Mouse (Mus musculus): ENCODE results near the gene Lekr1. TPM values are rescaled to one million over a fixed set of nuclear protein-coding genes. Genes with fewer than 3 reads are reported as not detected.

Gene Lekr1
- polyA plus RNA-seq, 1 experiment = 0.39 TPM

DNA sequence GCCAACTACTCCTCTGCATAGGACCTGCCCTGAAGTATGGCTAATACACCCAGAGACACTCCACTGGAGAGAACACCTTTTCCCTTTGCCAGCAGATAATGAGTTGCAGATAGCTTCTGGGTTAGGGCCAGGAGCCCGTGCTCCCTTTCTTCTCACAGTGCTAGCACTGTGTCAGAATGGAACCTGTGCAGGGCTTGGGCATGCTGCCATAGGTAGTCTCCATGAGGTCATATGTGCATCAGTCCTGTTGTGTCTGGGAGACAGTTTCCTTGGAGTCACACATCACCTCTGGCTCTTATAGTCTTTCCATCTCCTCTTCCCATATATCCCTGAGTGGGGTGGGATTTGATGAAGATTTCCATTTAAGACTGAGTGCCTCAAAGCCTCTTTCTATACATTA is 33.7 kb downstream of the Lekr1 start:
- Histone ChIP-seq H3ac (ENCODE audit: control insufficient read depth, insufficient read length, low read depth) (no peak overlapping the region), H3K4me3 (ENCODE audit: insufficient read depth, poor library complexity, severe bottlenecking) (no peak overlapping the region), H3K79me2 (ENCODE audit: control insufficient read depth, insufficient read depth) (no peaks in the 10 kb centered on the region), H3K36me3 (ENCODE audit: control insufficient read depth, insufficient read depth) (no peaks in the 10 kb centered on the region), H3K27me3 (ENCODE audit: control insufficient read depth, insufficient read depth, insufficient read length) (no peaks in the 10 kb centered on the region), H3K79me3 (ENCODE audit: low read depth) (no peaks in the 10 kb centered on the region)
- no peak for TF ChIP-seq MYOD1 (IDR thresholded peaks at IDR 0.05; ENCODE audit: control insufficient read depth, insufficient read length, low read depth)
- TF ChIP-seq FOSL1 (IDR thresholded peaks at IDR 0.05; ENCODE audit: insufficient read depth, low read length, poor library complexity, severe bottlenecking) = no peak
- TF ChIP-seq CEBPB (IDR thresholded peaks at IDR 0.05; ENCODE audit: low read depth) = no peak
- TF ChIP-seq MAX (IDR thresholded peaks at IDR 0.05) = no peak
- TF ChIP-seq CTCF (IDR thresholded peaks at IDR 0.05; ENCODE audit: control insufficient read depth, insufficient read depth, insufficient read length) = no peak

DNA sequence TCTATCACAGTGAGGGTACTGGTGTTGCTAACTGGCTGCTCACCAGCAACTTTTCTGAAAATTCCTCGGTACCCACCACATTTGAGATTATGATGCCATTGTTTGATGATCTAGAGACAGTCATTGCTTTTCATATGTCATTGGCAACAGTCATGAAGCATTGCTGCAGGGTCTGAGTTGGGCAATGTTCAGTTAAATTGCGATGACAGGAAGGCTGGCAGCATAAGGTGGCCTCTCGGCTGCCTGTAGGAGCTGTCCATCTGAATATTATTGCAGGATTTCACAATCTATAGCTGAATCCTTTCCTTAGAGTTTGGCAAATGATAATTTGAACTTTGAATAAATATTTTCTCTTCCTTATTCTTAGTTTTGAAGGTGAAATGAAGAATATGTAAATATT is 48.3 kb downstream of the Lekr1 start:
- no peaks in the 10 kb centered on the region for H3K27me3 ChIP-seq (ENCODE audit: control insufficient read depth, insufficient read depth, insufficient read length)
- no peaks in the 10 kb centered on the region for H3K79me2 ChIP-seq (ENCODE audit: control insufficient read depth, insufficient read depth)
- H3ac ChIP-seq (ENCODE audit: control insufficient read depth, insufficient read length, low read depth) = no peak overlapping the region
- no peak overlapping the region for H3K4me3 ChIP-seq (ENCODE audit: insufficient read depth, poor library complexity, severe bottlenecking)
- H3K36me3 ChIP-seq (ENCODE audit: control insufficient read depth, insufficient read depth) = no peaks in the 10 kb centered on the region
- no peak for TF ChIP-seq MYOD1 (IDR thresholded peaks at IDR 0.05; ENCODE audit: control insufficient read depth, insufficient read length, low read depth)
- no peak for TF ChIP-seq CEBPB (IDR thresholded peaks at IDR 0.05; ENCODE audit: low read depth)
- no peak for TF ChIP-seq USF1 (IDR thresholded peaks at IDR 0.05; ENCODE audit: low read depth)
- no peak for TF ChIP-seq MAX (IDR thresholded peaks at IDR 0.05)
- no peak for TF ChIP-seq MYOG (IDR thresholded peaks at IDR 0.05; ENCODE audit: control insufficient read depth, extremely low read depth, insufficient read length)
- no peak for TF ChIP-seq CTCF (IDR thresholded peaks at IDR 0.05; ENCODE audit: control insufficient read depth, insufficient read depth, insufficient read length)
- no peak for TF ChIP-seq FOSL1 (IDR thresholded peaks at IDR 0.05; ENCODE audit: insufficient read depth, low read length, poor library complexity, severe bottlenecking)
- no peaks in the 10 kb centered on the region for H3K79me3 ChIP-seq (ENCODE audit: low read depth)

DNA sequence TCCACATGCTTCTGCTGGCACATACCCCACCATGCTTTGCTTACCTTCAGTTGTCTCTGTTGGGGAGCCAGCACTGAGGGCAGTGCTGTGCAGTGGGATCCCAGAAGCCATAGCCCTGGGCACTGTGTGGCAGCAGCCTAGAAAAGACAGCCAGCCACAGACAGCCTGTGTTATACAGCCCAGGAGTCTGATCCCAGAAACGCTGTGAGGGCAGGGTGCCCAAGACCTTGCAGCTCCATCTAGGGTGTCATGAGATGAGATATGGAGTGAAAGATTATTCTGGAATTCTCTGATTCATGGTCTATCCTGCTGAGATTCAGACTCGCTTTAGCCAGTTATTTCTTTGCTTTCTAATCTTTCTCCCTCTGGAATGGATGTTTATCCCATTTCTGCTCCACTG is 51.4 kb downstream of the Lekr1 start:
- no peak overlapping the region for H3ac ChIP-seq (ENCODE audit: control insufficient read depth, insufficient read length, low read depth)

DNA sequence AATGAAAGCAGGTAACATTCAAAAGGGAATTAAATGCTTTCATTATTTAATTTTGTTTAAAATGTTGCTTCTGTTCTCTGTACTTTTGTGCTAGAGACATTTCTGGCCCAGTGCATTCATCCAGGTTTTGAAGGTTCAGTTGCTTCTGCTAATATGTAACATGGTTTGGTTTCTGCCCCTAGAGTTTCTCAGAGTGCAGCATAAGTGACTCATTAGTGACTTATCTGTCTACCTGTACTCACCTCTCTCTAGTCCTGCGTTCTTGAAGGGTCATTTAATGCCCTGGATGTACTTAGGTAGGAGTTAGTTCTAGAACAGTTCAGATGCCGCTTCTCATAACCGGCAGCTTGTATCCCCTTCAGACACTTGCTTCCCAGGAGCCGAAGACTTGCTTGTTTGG is 56.9 kb downstream of the Lekr1 start:
- H3K36me3 ChIP-seq (ENCODE audit: control insufficient read depth, insufficient read depth) = no peaks in the 10 kb centered on the region
- H3ac ChIP-seq (ENCODE audit: control insufficient read depth, insufficient read length, low read depth) = no peak overlapping the region
- no peaks in the 10 kb centered on the region for H3K79me3 ChIP-seq (ENCODE audit: low read depth)
- no peaks in the 10 kb centered on the region for H3K79me2 ChIP-seq (ENCODE audit: control insufficient read depth, insufficient read depth)
- no peak overlapping the region for H3K4me3 ChIP-seq (ENCODE audit: insufficient read depth, poor library complexity, severe bottlenecking)
- no peaks in the 10 kb centered on the region for H3K27me3 ChIP-seq (ENCODE audit: control insufficient read depth, insufficient read depth, insufficient read length)
- TF ChIP-seq MYOD1 (IDR thresholded peaks at IDR 0.05; ENCODE audit: control insufficient read depth, insufficient read length, low read depth) (no peak), MYOG (IDR thresholded peaks at IDR 0.05; ENCODE audit: control insufficient read depth, extremely low read depth, insufficient read length) (no peak), USF1 (IDR thresholded peaks at IDR 0.05; ENCODE audit: low read depth) (no peak), CTCF (IDR thresholded peaks at IDR 0.05; ENCODE audit: control insufficient read depth, insufficient read depth, insufficient read length) (no peak), MAX (IDR thresholded peaks at IDR 0.05) (no peak), FOSL1 (IDR thresholded peaks at IDR 0.05; ENCODE audit: insufficient read depth, low read length, poor library complexity, severe bottlenecking) (no peak), CEBPB (IDR thresholded peaks at IDR 0.05; ENCODE audit: low read depth) (no peak)

More for the DNA sequence above, 51.4 kb downstream of the Lekr1 start:
- no peak for TF ChIP-seq CTCF (IDR thresholded peaks at IDR 0.05; ENCODE audit: control insufficient read depth, insufficient read depth, insufficient read length)
- TF ChIP-seq FOSL1 (IDR thresholded peaks at IDR 0.05; ENCODE audit: insufficient read depth, low read length, poor library complexity, severe bottlenecking) = no peak
- no peak for TF ChIP-seq MAX (IDR thresholded peaks at IDR 0.05)
- no peak for TF ChIP-seq USF1 (IDR thresholded peaks at IDR 0.05; ENCODE audit: low read depth)
- no peak for TF ChIP-seq CEBPB (IDR thresholded peaks at IDR 0.05; ENCODE audit: low read depth)
- TF ChIP-seq MYOG (IDR thresholded peaks at IDR 0.05; ENCODE audit: control insufficient read depth, extremely low read depth, insufficient read length) = no peak
- TF ChIP-seq MYOD1 (IDR thresholded peaks at IDR 0.05; ENCODE audit: control insufficient read depth, insufficient read length, low read depth) = no peak
- Histone ChIP-seq H3K36me3 (ENCODE audit: control insufficient read depth, insufficient read depth) (no peaks in the 10 kb centered on the region), H3K79me3 (ENCODE audit: low read depth) (no peaks in the 10 kb centered on the region), H3K4me3 (ENCODE audit: insufficient read depth, poor library complexity, severe bottlenecking) (no peak overlapping the region), H3K27me3 (ENCODE audit: control insufficient read depth, insufficient read depth, insufficient read length) (no peaks in the 10 kb centered on the region), H3K79me2 (ENCODE audit: control insufficient read depth, insufficient read depth) (no peaks in the 10 kb centered on the region)

DNA sequence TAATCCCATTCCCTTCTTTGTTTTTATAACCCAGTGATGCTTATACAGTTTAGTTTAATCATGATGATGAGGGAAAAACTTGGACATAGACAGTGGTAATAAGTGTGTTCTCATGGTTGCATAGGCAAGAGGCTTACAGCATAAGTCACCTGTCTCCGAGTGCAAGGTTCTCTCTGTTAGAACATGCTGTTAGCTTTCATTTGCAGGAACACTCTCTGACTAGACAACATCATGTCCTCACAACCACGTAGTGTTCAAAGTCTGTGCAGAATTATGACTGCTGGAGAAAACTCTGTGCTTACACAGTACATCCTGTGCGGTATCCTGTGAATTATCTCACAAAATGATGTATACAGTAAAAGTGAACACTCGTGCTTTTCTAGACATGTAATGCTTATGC is 57.6 kb downstream of the Lekr1 start:
- Histone ChIP-seq H3K79me3 (ENCODE audit: low read depth) (no peaks in the 10 kb centered on the region), H3ac (ENCODE audit: control insufficient read depth, insufficient read length, low read depth) (no peak overlapping the region), H3K4me3 (ENCODE audit: insufficient read depth, poor library complexity, severe bottlenecking) (no peak overlapping the region), H3K36me3 (ENCODE audit: control insufficient read depth, insufficient read depth) (no peaks in the 10 kb centered on the region), H3K27me3 (ENCODE audit: control insufficient read depth, insufficient read depth, insufficient read length) (no peaks in the 10 kb centered on the region), H3K79me2 (ENCODE audit: control insufficient read depth, insufficient read depth) (no peaks in the 10 kb centered on the region)
- TF ChIP-seq CEBPB (IDR thresholded peaks at IDR 0.05; ENCODE audit: low read depth) = no peak
- no peak for TF ChIP-seq MYOD1 (IDR thresholded peaks at IDR 0.05; ENCODE audit: control insufficient read depth, insufficient read length, low read depth)
- no peak for TF ChIP-seq CTCF (IDR thresholded peaks at IDR 0.05; ENCODE audit: control insufficient read depth, insufficient read depth, insufficient read length)
- no peak for TF ChIP-seq FOSL1 (IDR thresholded peaks at IDR 0.05; ENCODE audit: insufficient read depth, low read length, poor library complexity, severe bottlenecking)
- no peak for TF ChIP-seq USF1 (IDR thresholded peaks at IDR 0.05; ENCODE audit: low read depth)
- no peak for TF ChIP-seq MYOG (IDR thresholded peaks at IDR 0.05; ENCODE audit: control insufficient read depth, extremely low read depth, insufficient read length)
- no peak for TF ChIP-seq MAX (IDR thresholded peaks at IDR 0.05)

DNA sequence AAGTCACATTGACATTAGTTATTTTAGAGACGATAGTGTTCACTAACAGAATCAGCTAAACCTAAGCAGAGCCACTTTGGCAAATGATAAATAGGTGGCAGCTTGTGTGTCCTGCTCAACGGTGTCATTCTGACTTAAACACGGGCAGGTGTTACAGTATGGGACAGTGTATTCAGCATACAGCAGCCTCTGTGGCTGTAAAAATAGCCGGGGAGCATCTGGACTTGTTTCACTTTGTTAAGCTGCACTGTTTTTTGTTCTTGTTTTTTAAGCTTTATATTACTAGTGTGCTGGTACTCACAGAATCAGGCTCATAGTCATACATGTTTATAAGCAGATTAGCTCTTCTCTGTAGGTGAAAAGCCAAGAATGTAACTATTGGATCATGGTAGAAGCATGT is 71.8 kb downstream of the Lekr1 start:
- H3ac ChIP-seq (ENCODE audit: control insufficient read depth, insufficient read length, low read depth) = no peak overlapping the region

More for the DNA sequence above, 71.8 kb downstream of the Lekr1 start:
- H3K79me2 ChIP-seq (ENCODE audit: control insufficient read depth, insufficient read depth) = no peaks in the 10 kb centered on the region
- no peaks in the 10 kb centered on the region for H3K27me3 ChIP-seq (ENCODE audit: control insufficient read depth, insufficient read depth, insufficient read length)
- H3K36me3 ChIP-seq (ENCODE audit: control insufficient read depth, insufficient read depth) = no peaks in the 10 kb centered on the region
- H3K4me3 ChIP-seq (ENCODE audit: insufficient read depth, poor library complexity, severe bottlenecking) = no peak overlapping the region
- H3K79me3 ChIP-seq (ENCODE audit: low read depth) = no peaks in the 10 kb centered on the region
- TF ChIP-seq USF1 (IDR thresholded peaks at IDR 0.05; ENCODE audit: low read depth) = no peak
- no peak for TF ChIP-seq FOSL1 (IDR thresholded peaks at IDR 0.05; ENCODE audit: insufficient read depth, low read length, poor library complexity, severe bottlenecking)
- no peak for TF ChIP-seq MAX (IDR thresholded peaks at IDR 0.05)
- no peak for TF ChIP-seq CEBPB (IDR thresholded peaks at IDR 0.05; ENCODE audit: low read depth)
- no peak for TF ChIP-seq MYOG (IDR thresholded peaks at IDR 0.05; ENCODE audit: control insufficient read depth, extremely low read depth, insufficient read length)

Measured in C2C12 (cell line).